Mouse (Mus musculus) thymus, adult 2 months (tissue): ENCODE data around the gene Tgm1.

ENCODE experiments used
- CTCF ChIP-seq: fragments of 200-500 bp; IDR thresholded peaks from 2 replicates; pipeline ENCODE4 v1.5.1; 2012; ENCODE audit warnings: mild to moderate bottlenecking, control low read depth, low read length, moderate library complexity, borderline replicate concordance; ENCODE audit not compliant: control insufficient read depth, poor library complexity, insufficient read depth; ENCODE audit errors: extremely low read depth
- POLR2A ChIP-seq: fragments of 200-500 bp; IDR thresholded peaks from 2 replicates; pipeline ENCODE4 v1.6.1; 2012; ENCODE audit warnings: mild to moderate bottlenecking, low read length, control low read depth, moderate library complexity; ENCODE audit not compliant: control insufficient read depth, poor library complexity, insufficient read depth; ENCODE audit errors: extremely low read depth

GRCm38 (mm10) chr14:55658011-55658410, 55.7 kb downstream of the Tgm1 start:
- no peak for TF ChIP-seq POLR2A
- no peak for TF ChIP-seq CTCF
